Mouse (Mus musculus): ENCODE results near the gene Gm20594. TPM values are rescaled to one million over a fixed set of nuclear protein-coding genes. Genes with fewer than 3 reads are reported as not detected.

The Gm20594 gene
- polyA plus RNA-seq (2014; fragmentation: Nextera tagmentation; extraction: Ambion mirVana) = not detected in 2 replicates

DNA sequence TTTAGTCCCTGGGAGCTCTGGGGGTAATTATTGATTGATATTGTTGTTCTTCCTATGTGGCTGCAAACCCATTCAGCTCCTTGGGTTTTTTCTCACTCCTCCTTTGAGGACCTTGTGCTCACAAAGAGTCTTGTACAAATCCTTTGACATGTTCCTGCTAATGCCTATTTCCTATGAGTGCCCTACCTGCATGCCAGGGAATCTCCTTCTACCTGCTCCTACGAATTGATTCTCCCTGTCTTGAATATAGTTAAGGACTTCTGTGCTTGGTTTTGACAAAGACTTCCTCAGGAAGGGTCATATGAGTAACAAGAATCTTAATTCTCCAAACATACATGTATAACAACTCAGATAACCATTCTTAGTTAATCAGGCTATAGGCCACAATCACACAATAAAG is at the start of gene Gm20594:
Gene Gm20594 (plus strand): TSS at position 301 of the 400 bp plus-strand sequence.
- no peaks in the 10 kb centered on the region for H3K4me1 ChIP-seq (replicated peaks; ENCODE audit: control insufficient read depth, insufficient read depth, low read length)
- no peak within 1 kb of the TSS for H3K4me2 ChIP-seq (ENCODE audit: low read length)
- no peaks in the 10 kb centered on the region for H3K36me3 ChIP-seq (ENCODE audit: control insufficient read depth, insufficient read depth, low read length)
- no peak within 1 kb of the TSS for H3K27ac ChIP-seq (ENCODE audit: low read depth)
- H3K27me3 ChIP-seq (replicated peaks; ENCODE audit: control insufficient read depth, insufficient read depth, low read length) = no peaks in the 10 kb centered on the region
- DNase-seq (ENCODE audit: low spot score) = no peak
- H3K9me3 ChIP-seq (ENCODE audit: control insufficient read depth, low read length) = no peaks in the 10 kb centered on the region
- no peak within 1 kb of the TSS for H3K9ac ChIP-seq (ENCODE audit: low read length)
- 67% methylated on average over 1 of the region's 1 CpGs for WGBS
- H3K4me3 ChIP-seq (ENCODE audit: low read depth, low read length) = no peak within 1 kb of the TSS
- no peak for ATAC-seq (replicated peaks; ENCODE audit: low FRiP score, low TSS enrichment, low read depth)

DNA sequence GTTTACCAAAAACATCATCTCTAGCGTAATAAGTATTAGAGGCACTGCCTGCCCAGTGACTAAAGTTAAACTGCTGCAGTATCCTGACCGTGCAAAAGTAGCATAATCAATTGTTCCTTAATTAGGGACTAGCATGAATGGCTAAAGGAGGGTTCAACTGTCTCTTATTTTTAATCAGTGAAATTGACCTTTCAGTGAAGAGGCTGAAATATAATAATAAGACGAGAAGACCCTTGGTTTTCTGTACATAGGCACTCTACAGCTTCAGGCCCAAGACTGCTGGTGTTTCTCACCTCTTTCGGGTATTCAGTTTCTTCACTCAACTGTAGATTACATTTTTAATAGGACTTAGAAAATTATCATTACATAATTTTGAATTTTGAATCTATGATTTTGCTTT is 398 bp downstream of the Gm20594 start:
- ATAC-seq (replicated peaks; ENCODE audit: low FRiP score, low TSS enrichment, low read depth) (no peak), DNase-seq (ENCODE audit: low spot score) (no peak)
- H3K9ac ChIP-seq (ENCODE audit: low read length) = no peak overlapping the region
- no peak overlapping the region for H3K4me2 ChIP-seq (ENCODE audit: low read length)
- H3K27me3 ChIP-seq (replicated peaks; ENCODE audit: control insufficient read depth, insufficient read depth, low read length) = no peaks in the 10 kb centered on the region
- no peaks in the 10 kb centered on the region for H3K4me1 ChIP-seq (replicated peaks; ENCODE audit: control insufficient read depth, insufficient read depth, low read length)
- H3K9me3 ChIP-seq (ENCODE audit: control insufficient read depth, low read length) = no peaks in the 10 kb centered on the region
- H3K27ac ChIP-seq (ENCODE audit: low read depth) = no peak overlapping the region
- H3K36me3 ChIP-seq (ENCODE audit: control insufficient read depth, insufficient read depth, low read length) = no peaks in the 10 kb centered on the region
- WGBS = 93% methylated on average over 4 of the region's 4 CpGs
- H3K4me3 ChIP-seq (ENCODE audit: low read depth, low read length) = no peak overlapping the region

DNA sequence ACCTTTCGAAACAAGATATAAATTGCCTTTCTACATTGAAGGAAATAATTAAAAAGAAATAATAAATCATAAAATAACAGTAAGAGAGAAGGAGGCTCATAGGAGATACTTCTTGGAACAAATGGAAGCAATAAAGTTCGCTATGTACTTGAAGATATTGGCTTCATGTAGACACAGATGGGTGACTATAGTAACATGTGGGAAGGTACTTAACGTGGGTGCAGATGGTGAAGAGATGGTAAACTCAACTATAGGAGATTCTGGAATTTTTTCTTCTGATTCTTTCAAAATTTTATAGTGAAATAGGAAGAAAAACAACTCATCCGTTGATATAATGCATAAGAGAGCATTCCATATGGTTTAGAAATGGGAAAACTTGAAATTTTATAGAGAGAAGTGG is 16.1 kb downstream of the Gm20594 start:
- Histone ChIP-seq H3K4me3 (ENCODE audit: low read depth, low read length) (no peak overlapping the region), H3K27me3 (replicated peaks; ENCODE audit: control insufficient read depth, insufficient read depth, low read length) (no peaks in the 10 kb centered on the region), H3K9ac (ENCODE audit: low read length) (no peak overlapping the region), H3K4me2 (ENCODE audit: low read length) (no peak overlapping the region), H3K9me3 (ENCODE audit: control insufficient read depth, low read length) (no peaks in the 10 kb centered on the region), H3K36me3 (ENCODE audit: control insufficient read depth, insufficient read depth, low read length) (no peaks in the 10 kb centered on the region), H3K27ac (ENCODE audit: low read depth) (no peak overlapping the region), H3K4me1 (replicated peaks; ENCODE audit: control insufficient read depth, insufficient read depth, low read length) (no peaks in the 10 kb centered on the region)
- 86% methylated on average over 4 of the region's 4 CpGs for WGBS
- DNase-seq (ENCODE audit: low spot score) (no peak), ATAC-seq (replicated peaks; ENCODE audit: low FRiP score, low TSS enrichment, low read depth) (no peak)

DNA sequence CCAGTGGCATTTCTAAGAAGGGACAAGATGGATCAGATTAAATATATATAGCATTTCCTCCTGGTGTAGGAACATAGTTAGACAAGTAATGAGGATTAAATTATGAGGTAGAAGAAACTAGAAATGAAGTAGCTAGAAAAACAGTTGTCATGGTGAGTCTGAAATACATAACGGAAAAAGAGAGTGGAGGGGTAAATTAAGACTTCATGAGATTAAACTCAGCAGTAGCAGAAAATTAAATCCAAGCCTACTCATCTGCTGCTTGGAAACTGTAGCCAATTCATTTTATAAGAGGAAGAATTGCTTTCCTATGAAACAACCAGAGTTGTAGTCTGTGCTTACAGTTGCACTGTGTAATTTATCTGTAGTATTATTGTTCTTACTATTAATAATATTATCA is 29.1 kb downstream of the Gm20594 start:
- WGBS = 90% methylated on average over 1 of the region's 1 CpGs
- no peak for ATAC-seq (replicated peaks; ENCODE audit: low FRiP score, low TSS enrichment, low read depth)
- Histone ChIP-seq H3K36me3 (ENCODE audit: control insufficient read depth, insufficient read depth, low read length) (no peaks in the 10 kb centered on the region), H3K4me3 (ENCODE audit: low read depth, low read length) (no peak overlapping the region), H3K4me1 (replicated peaks; ENCODE audit: control insufficient read depth, insufficient read depth, low read length) (no peaks in the 10 kb centered on the region), H3K9me3 (ENCODE audit: control insufficient read depth, low read length) (no peaks in the 10 kb centered on the region), H3K4me2 (ENCODE audit: low read length) (no peak overlapping the region), H3K27ac (ENCODE audit: low read depth) (no peak overlapping the region), H3K9ac (ENCODE audit: low read length) (no peak overlapping the region), H3K27me3 (replicated peaks; ENCODE audit: control insufficient read depth, insufficient read depth, low read length) (no peaks in the 10 kb centered on the region)
- no peak for DNase-seq (ENCODE audit: low spot score)

Other genes with a start within 250 kb of the Gm20594 start
- gene Lrrtm4, start 201.0 kb downstream of the Gm20594 start, polyA plus RNA-seq (2014; fragmentation: Nextera tagmentation; extraction: Ambion mirVana) = 1.8 and 1.9 TPM in 2 replicates

Measured in intestine, embryonic 14.5 days (tissue).